Mouse (Mus musculus): ENCODE data around the gene Ankrd9. TPM values are rescaled to one million over a fixed set of nuclear protein-coding genes. Genes with fewer than 3 reads are reported as not detected.

Gene Ankrd9
- 1.1 TPM for polyA plus RNA-seq (2017; shearing (Covaris generic))

DNA sequence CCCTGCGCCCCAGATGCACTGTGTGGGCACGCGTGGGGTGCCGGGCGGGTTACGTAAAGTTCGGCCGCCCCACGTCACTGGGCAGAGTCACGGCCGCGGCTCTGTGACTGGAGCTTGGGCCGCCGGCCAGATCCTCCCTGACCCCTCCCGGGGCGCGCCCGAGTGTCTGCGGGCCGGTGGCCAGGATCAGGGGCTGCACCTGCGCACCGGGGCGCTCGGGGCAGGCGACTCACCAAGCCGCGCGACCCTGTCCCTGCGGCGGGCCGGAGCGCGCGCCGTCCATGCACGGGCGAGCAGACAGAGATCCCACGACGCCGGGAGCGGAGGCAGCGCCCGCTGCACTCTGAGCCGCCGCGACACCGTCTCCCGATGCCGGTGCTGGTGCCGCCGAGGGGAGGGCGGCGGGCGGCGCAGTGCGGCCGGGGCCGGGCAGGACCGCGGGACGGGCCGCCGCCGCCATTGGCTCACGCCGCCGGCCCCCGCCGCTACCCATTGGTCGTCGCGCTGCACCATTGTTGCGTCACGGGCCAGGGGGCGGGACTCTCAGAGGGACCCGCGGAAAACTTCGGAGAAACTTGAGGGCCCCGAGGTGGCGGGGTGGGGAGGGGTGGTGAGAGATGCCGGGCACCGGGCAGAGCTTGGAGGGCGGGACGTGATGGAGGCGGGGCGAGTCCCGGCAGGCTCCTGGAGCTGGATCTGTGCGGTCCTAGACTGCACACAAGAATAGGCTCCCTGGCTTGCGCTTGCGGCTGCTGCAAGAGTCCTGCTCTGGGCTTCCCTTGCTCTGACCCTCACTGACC is at the start of gene Ankrd9:
Gene Ankrd9, minus strand, starts transcription at position 434 of the 800 bp plus-strand sequence.

Other genes starting within 250 kb of the Ankrd9 start
- 53.5 TPM for gene Wdr20, start 241.1 kb downstream of the Ankrd9 start, polyA plus RNA-seq (2017; shearing (Covaris generic))
- 0.20 TPM for gene Mok, start 138.1 kb downstream of the Ankrd9 start, polyA plus RNA-seq (2017; shearing (Covaris generic))
- gene Zfp839, start 128.8 kb downstream of the Ankrd9 start, polyA plus RNA-seq (2017; shearing (Covaris generic)) = 1.9 TPM
- gene Cinp, start 89.9 kb downstream of the Ankrd9 start, polyA plus RNA-seq (2017; shearing (Covaris generic)) = 42.5 TPM
- 2.7 TPM for gene Tecpr2, start 89.8 kb downstream of the Ankrd9 start, polyA plus RNA-seq (2017; shearing (Covaris generic))
- 6.8 TPM for gene Rcor1, start 60.3 kb upstream of the Ankrd9 start, polyA plus RNA-seq (2017; shearing (Covaris generic))
- gene Traf3, start 187.3 kb upstream of the Ankrd9 start, polyA plus RNA-seq (2017; shearing (Covaris generic)) = 26.0 TPM
- gene 4930595D18Rik, start 205.5 kb upstream of the Ankrd9 start, polyA plus RNA-seq (2017; shearing (Covaris generic)) = 1.3 TPM

Data from activated CD4-positive, CD25-positive, alpha-beta regulatory T cell, adult 9 weeks (primary cell).